Mouse (Mus musculus) forebrain, embryonic 16.5 days (tissue): ENCODE measurements at regions not wholly inside any gene's neighbourhood (a gene's known extent, or its start where the extent isn't known, plus 50 kb on each side); places are given as distances from the start of the nearest gene placed in this dataset.

Experiments used
- ATAC-seq: fragments of 200-750 bp; cut with Nextera tagmentation; 2 replicates; pipeline ENCODE4 v1.8.0; 2017; ENCODE audit warnings: mild to moderate bottlenecking, moderate library complexity
- H3K27ac ChIP-seq: fragments of 300-500 bp; sonication (generic); 2 replicates; pipeline ENCODE4 v1.5.1; 2014; ENCODE audit warnings: low read length, control low read depth
- H3K27me3 ChIP-seq: fragments of 300-500 bp; sonication (generic); replicated peaks from 2 replicates; pipeline ENCODE4 v1.6.1; 2014; ENCODE audit warnings: low read length; ENCODE audit not compliant: control insufficient read depth, insufficient read depth
- H3K36me3 ChIP-seq: fragments of 300-500 bp; sonication (generic); 2 replicates; pipeline ENCODE4 v1.6.1; 2014; ENCODE audit not compliant: control insufficient read depth, insufficient read depth
- H3K4me1 ChIP-seq: fragments of 300-500 bp; sonication (generic); replicated peaks from 2 replicates; pipeline ENCODE4 v1.6.1; 2014; ENCODE audit warnings: low read length; ENCODE audit not compliant: control insufficient read depth, insufficient read depth
- H3K4me2 ChIP-seq: fragments of 300-500 bp; sonication (generic); 2 replicates; pipeline ENCODE4 v1.6.1; 2014; ENCODE audit warnings: mild to moderate bottlenecking, low read length, control low read depth
- H3K4me3 ChIP-seq: fragments of 300-500 bp; sonication (generic); replicated peaks from 2 replicates; pipeline ENCODE4 v1.5.1; 2014; ENCODE audit warnings: mild to moderate bottlenecking, low read length, control low read depth
- H3K9ac ChIP-seq: fragments of 300-500 bp; sonication (generic); replicated peaks from 2 replicates; pipeline ENCODE4 v1.6.1; 2014; ENCODE audit warnings: low read depth, low read length, control low read depth
- H3K9me3 ChIP-seq: fragments of 300-500 bp; sonication (generic); 2 replicates; pipeline ENCODE4 v1.6.1; 2016; ENCODE audit warnings: low read length; ENCODE audit not compliant: control insufficient read depth
- WGBS: fragments of 180-500 bp; shearing (Covaris S2); extraction: QIAGEN DNeasy Blood & Tissue Kit; methylation state at CpG from one replicate; pipeline ENCODE4 v1.1.7; 2014; 5-methylcytosine and 5-hydroxymethylcytosine counted together

GRCm38 (mm10) chr8:126538136-126538535 lies 55.6 kb downstream of the Irf2bp2 start:
- Histone ChIP-seq H3K9me3 (no peaks in the 10 kb centered on the region), H3K27ac (peak overlapping the region; percentile 95), H3K4me3 (no peak overlapping the region), H3K27me3 (no peaks in the 10 kb centered on the region), H3K36me3 (no peaks in the 10 kb centered on the region), H3K9ac (peak overlapping the region; percentile 47), H3K4me2 (peak overlapping the region; percentile 33), H3K4me1 (peaks cover 44% of the 10 kb centered on the region)
- 15% methylated on average over 3 of the region's 3 CpGs for WGBS
- ATAC-seq, result no peak

DNA sequence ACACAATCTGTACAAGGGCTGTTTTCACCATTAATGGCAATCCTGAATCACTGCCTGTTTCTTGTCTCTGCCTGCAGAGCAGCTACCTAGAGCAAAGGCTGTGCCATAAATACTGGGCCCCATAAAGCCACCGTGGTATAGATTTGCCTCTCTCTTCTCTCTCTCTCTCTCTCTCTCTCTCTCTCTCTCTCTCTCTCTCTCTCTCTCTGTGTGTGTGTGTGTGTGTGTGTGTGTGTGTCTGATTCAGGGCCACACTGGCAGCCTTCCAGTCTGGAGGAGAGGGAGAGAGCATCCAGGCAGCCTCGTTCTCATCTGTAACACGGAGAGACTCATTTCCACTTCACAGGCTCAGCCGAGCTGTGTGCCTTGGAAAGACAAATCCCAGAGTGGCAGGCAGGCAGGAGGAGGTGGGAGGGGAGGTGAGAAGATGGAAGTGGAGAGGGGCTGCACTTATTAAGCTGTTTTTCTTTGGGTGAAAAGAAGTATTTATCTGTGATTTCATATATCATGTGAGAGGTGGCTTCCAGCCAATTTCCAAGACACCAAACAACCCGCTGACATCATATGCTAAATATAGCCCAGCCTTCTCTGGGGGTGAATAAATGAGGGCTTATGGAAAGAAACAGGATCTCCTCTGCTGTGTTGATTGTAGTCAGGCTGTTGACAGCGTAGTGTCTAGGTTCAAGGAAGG lies 56.7 kb downstream of the Irf2bp2 start:
- Histone ChIP-seq H3K4me1 (peaks cover 44% of the 10 kb centered on the region), H3K27ac (peak overlapping the region; percentile 95), H3K9ac (peak overlapping the region; percentile 1), H3K4me2 (peak overlapping the region; percentile 10; the same call in 1 of the 2 replicates), H3K4me3 (no peak overlapping the region), H3K9me3 (no peaks in the 10 kb centered on the region), H3K27me3 (no peaks in the 10 kb centered on the region), H3K36me3 (no peaks in the 10 kb centered on the region)
- under 1% methylated on average over 6 of the region's 6 CpGs for WGBS
- peak; percentile 83 for ATAC-seq

DNA sequence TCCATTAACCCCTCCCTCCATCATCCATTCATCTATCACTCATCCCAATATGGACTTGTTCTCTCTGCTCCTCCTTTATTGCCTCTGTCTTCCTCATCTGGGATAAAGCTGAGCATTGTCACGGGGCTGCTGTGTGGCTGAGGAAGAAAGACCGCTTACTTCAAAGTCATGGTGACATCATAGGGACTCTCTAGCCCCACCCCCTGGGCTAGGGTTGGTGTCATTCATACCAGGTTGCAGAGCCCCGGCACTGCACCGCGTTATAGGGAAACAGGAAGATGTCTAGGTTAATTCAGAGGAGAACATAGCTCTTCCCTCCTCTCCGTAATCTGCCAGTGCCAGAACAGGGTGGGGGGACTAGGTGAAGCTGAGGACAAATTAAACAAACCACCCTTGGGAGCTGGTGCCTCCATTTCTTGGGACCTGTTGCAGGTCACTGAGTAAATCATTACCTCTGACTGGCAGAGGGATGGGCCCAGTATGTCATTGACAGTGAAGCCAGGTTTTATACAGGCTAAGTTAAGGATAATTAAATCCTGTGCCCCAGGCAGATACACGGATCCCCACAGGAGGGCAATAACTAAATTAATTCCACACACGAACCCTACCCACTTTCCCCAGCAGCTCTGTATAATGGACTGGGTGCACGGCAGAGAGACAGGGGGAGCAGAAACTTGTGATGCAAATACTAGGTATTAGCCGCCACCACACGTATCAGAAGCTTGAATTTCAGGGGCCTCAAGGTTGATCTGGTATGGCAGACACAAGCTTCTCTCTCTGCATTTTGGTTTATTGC lies 57.5 kb downstream of the Irf2bp2 start:
- Histone ChIP-seq H3K27me3 (no peaks in the 10 kb centered on the region), H3K4me3 (no peak overlapping the region), H3K9ac (peak overlapping the region; percentile 1; the same call in 1 of the 2 replicates), H3K4me2 (no peak overlapping the region), H3K9me3 (no peaks in the 10 kb centered on the region), H3K4me1 (peaks cover 44% of the 10 kb centered on the region), H3K27ac (peak overlapping the region; percentile 95), H3K36me3 (no peaks in the 10 kb centered on the region)
- no peak for ATAC-seq
- WGBS, result 9% methylated on average over 11 of the region's 11 CpGs

DNA sequence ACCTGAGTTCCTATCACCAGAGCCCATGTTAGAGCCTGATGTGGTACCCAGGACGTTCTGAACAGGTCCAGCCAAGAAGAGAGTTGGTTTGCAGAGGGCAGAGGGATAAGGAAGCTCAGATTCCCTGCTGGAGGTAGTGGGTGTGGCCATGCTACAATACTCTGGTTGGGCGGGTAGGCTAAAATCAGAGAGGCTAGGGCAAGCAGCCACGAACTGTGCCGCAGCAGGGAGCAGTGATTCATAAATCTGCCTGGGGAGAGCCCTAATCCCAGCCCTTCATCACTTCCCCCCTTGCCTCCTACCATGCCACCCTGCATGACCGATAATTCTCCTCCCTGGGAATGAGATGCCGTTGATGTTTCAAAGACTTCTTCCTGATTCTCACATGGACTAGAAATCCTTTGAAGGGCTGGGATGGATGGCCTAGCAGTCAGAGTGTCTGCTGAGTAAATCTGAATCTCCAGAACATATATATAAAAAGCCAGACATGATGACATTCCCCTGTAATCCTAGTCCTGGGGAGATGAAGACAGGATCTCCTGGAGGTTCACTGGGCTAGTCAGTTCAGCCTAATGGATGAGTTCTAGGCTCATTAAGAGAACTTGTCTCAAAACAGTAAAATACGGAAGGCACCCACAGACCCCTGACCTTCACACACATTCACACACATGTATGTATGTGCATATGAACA lies 57.6 kb upstream of the Tarbp1 start:
- peaks cover 20% of the 10 kb centered on the region for H3K4me1 ChIP-seq
- H3K27me3 ChIP-seq, result no peaks in the 10 kb centered on the region
- H3K9ac ChIP-seq, result no peak overlapping the region
- no peaks in the 10 kb centered on the region for H3K36me3 ChIP-seq
- WGBS, result 39% methylated on average over 7 of the region's 7 CpGs
- no peak overlapping the region for H3K4me3 ChIP-seq
- no peaks in the 10 kb centered on the region for H3K9me3 ChIP-seq
- no peak overlapping the region for H3K27ac ChIP-seq
- H3K4me2 ChIP-seq, result no peak overlapping the region
- ATAC-seq, result no peak

DNA sequence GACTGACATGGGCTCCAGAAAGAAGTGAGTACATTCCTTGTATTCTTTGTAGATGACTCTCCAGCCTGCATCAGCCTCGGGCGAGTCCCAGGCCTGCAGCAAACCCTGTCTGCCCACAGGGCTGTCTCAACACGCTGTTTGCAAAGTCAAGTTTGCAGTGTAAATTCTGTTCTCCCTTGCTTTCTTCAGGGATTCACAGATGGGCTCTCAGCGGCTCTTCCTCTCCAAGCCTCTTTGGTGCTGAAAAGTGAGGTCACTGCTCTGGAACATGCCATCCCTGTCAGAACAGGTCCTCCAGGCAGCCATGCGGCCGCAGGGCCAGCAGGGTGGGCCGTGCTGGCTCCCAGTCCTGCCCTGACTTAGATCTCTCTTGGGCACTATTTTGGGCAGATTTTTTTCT lies 56.6 kb upstream of the Tarbp1 start:
- Histone ChIP-seq H3K36me3 (no peaks in the 10 kb centered on the region), H3K9me3 (no peaks in the 10 kb centered on the region), H3K9ac (no peak overlapping the region), H3K4me2 (no peak overlapping the region), H3K27ac (no peak overlapping the region), H3K4me3 (no peak overlapping the region), H3K4me1 (peaks cover 10% of the 10 kb centered on the region), H3K27me3 (no peaks in the 10 kb centered on the region)
- ATAC-seq, result no peak
- 84% methylated on average over 7 of the region's 7 CpGs for WGBS

DNA sequence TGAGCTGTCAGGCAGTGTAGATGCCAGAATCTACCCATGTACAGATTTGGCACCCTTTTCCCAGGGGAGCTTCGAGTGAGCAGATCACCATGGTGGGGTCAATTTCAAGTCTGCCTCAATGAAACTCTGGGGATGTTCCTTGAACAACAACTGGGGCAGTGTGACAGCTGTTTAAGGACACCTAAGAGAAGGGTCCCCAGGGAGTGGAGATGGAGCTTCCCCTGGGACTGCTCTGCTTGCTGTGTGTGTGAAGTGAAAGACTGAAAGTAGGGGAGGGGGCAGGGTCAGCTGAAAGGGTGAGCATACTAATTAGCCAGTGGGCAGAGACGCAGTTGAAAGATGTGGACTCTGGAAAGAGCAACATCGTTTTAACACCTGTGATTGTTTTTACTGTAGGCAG lies 54.5 kb upstream of the Tarbp1 start:
- Histone ChIP-seq H3K9ac (no peak overlapping the region), H3K27me3 (no peaks in the 10 kb centered on the region), H3K36me3 (no peaks in the 10 kb centered on the region), H3K27ac (no peak overlapping the region), H3K4me2 (no peak overlapping the region), H3K9me3 (no peaks in the 10 kb centered on the region), H3K4me3 (no peak overlapping the region), H3K4me1 (peaks cover 7% of the 10 kb centered on the region)
- 31% methylated on average over 3 of the region's 3 CpGs for WGBS
- no peak for ATAC-seq

- no peak for ATAC-seq
- Histone ChIP-seq H3K4me1 (peaks cover 11% of the 10 kb centered on the region), H3K4me2 (no peak overlapping the region), H3K9ac (no peak overlapping the region), H3K4me3 (no peak overlapping the region), H3K27me3 (no peaks in the 10 kb centered on the region), H3K36me3 (no peaks in the 10 kb centered on the region), H3K9me3 (no peaks in the 10 kb centered on the region), H3K27ac (no peak overlapping the region)
- WGBS, result 67% methylated on average over 9 of the region's 9 CpGs
Observed at GRCm38 (mm10) chr8:126528434-126529080, 53.7 kb upstream of the Tarbp1 start.

DNA sequence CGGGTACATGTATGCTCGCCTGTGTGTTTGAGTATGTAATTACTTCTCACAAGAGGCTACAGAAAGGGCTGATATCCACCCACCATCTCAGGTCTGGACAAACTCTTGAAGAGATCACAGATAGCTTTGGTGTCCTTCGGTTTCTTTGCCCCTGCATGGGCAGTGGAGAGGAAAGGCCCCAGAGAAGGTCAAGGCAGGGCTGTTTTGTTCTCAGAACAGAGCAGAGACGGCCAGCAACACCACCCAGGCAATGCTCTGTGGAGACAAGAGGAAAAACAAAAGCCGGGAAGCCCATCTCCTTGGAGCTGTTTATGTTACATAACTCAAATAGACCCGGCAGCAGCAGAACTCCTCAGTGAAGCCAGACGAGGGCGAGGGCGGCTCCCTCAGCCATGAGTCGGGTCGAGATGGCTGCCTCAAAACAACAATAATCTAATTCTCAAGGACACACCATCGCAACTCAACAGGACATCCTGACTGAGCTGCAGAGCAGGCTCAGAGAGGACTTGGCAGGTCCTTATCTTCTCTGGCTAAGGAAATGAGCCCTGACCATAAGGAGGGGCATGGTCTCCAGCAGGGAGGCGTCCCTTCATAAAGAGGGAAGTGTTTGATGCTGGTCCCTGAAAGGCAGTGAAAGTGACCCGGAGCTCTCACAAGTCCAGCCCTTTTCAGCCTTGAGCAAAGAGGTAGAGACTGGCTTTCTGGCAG lies 52.2 kb upstream of the Tarbp1 start:
- H3K4me1 ChIP-seq, result peaks cover 20% of the 10 kb centered on the region
- no peak overlapping the region for H3K27ac ChIP-seq
- no peak overlapping the region for H3K4me3 ChIP-seq
- no peaks in the 10 kb centered on the region for H3K36me3 ChIP-seq
- WGBS, result 71% methylated on average over 14 of the region's 14 CpGs
- no peak overlapping the region for H3K9ac ChIP-seq
- H3K9me3 ChIP-seq, result no peaks in the 10 kb centered on the region
- H3K27me3 ChIP-seq, result no peaks in the 10 kb centered on the region
- no peak overlapping the region for H3K4me2 ChIP-seq
- no peak for ATAC-seq
